Mouse (Mus musculus) MEL (cell line): ENCODE measurements around the gene Hoxb8. TPM values are rescaled to one million over a fixed set of nuclear protein-coding genes. Genes with fewer than 3 reads are reported as not detected.

ENCODE experiments used
- DNase-seq: peaks from one replicate; pipeline ENCODE4 v3.0.0; 2011; ENCODE audit warnings: low read depth, low spot score
- H3K27ac ChIP-seq: 2 replicates; pipeline ENCODE4 v1.5.1; 2012; ENCODE audit warnings: low read depth, mild to moderate bottlenecking, control low read depth, low read length, moderate library complexity; ENCODE audit not compliant: control insufficient read depth
- H3K27me3 ChIP-seq, 2 experiments: fragments of 150-350 bp in 1 of 2; sonication (generic) in 1 of 2; 2 replicates each; pipeline ENCODE4 v1.6.1; 2012; ENCODE audit warnings: low read length in 2 of 2, mild to moderate bottlenecking in 2 of 2, improper control_type of control experiment in 1 of 2, moderate library complexity in 1 of 2; ENCODE audit not compliant: insufficient read depth in 2 of 2, control insufficient read depth in 1 of 2
- H3K36me3 ChIP-seq, 2 experiments: 2 replicates each; pipeline ENCODE4 v1.6.1; 2012 to 2014; ENCODE audit warnings: low read length in 2 of 2, improper control_type of control experiment in 1 of 2, inconsistent platforms in 1 of 2, mild to moderate bottlenecking in 1 of 2; ENCODE audit not compliant: insufficient read depth in 2 of 2, control insufficient read depth in 1 of 2
- H3K4me1 ChIP-seq, 2 experiments: fragments of 150-350 bp in 1 of 2; sonication (generic) in 1 of 2; 2 replicates each; pipeline ENCODE4 v1.6.1; 2012; ENCODE audit warnings: low read length in 2 of 2, improper control_type of control experiment in 1 of 2, mild to moderate bottlenecking in 1 of 2; ENCODE audit not compliant: insufficient read depth in 2 of 2, control insufficient read depth in 1 of 2
- H3K4me3 ChIP-seq, 2 experiments: fragments of 150-350 bp in 1 of 2; sonication (generic) in 1 of 2; 2 replicates each; pipeline ENCODE4 v1.5.1; 2012; ENCODE audit warnings: low read depth in 2 of 2, low read length in 2 of 2, mild to moderate bottlenecking in 2 of 2, moderate library complexity in 2 of 2, control low read depth in 1 of 2, improper control_type of control experiment in 1 of 2; ENCODE audit not compliant: control insufficient read depth in 1 of 2, insufficient read depth in 1 of 2
- H3K79me2 ChIP-seq: 2 replicates; pipeline ENCODE4 v1.6.1; 2012; ENCODE audit warnings: mild to moderate bottlenecking, low read length, moderate library complexity; ENCODE audit not compliant: control insufficient read depth, poor library complexity, insufficient read depth
- H3K9ac ChIP-seq: 2 replicates; pipeline ENCODE4 v1.6.1; 2012; ENCODE audit warnings: low read depth, mild to moderate bottlenecking, control low read depth, low read length, moderate library complexity; ENCODE audit not compliant: control insufficient read depth, poor library complexity, severe bottlenecking
- H3K9me3 ChIP-seq: fragments of 150-350 bp; sonication (generic); replicated peaks from 2 replicates; pipeline ENCODE4 v1.6.1; 2012; ENCODE audit warnings: mild to moderate bottlenecking, low read length, improper control_type of control experiment, moderate library complexity; ENCODE audit not compliant: insufficient read depth
- BHLHE40 ChIP-seq: IDR thresholded peaks from 2 replicates; pipeline ENCODE4 v1.6.1; 2012; ENCODE audit warnings: low read depth, mild to moderate bottlenecking, inconsistent platforms, low read length, improper control_type of control experiment, borderline replicate concordance
- CHD1 ChIP-seq: IDR thresholded peaks from 2 replicates; pipeline ENCODE4 v1.6.1; 2012; ENCODE audit warnings: low read depth, mild to moderate bottlenecking, inconsistent platforms, low read length, improper control_type of control experiment
- CHD2 ChIP-seq: IDR thresholded peaks from 2 replicates; pipeline ENCODE4 v1.6.1; 2011; ENCODE audit warnings: low read length, improper control_type of control experiment
- CTCF ChIP-seq, 3 experiments: IDR thresholded peaks in 2 of 3; conservative IDR thresholded peaks in 1 of 3; 2 replicates each; pipeline ENCODE4 v1.5.1; 2011 to 2012; ENCODE audit warnings: low read length in 3 of 3, low read depth in 2 of 3, mild to moderate bottlenecking in 2 of 3, improper control_type of control experiment in 1 of 3, inconsistent platforms in 1 of 3, mixed read lengths in 1 of 3, moderate library complexity in 1 of 3; ENCODE audit not compliant: control insufficient read depth in 1 of 3, insufficient read depth in 1 of 3, poor library complexity in 1 of 3, severe bottlenecking in 1 of 3
- E2F4 ChIP-seq: IDR thresholded peaks from 2 replicates; pipeline ENCODE4 v1.6.1; 2011; ENCODE audit warnings: low read depth, low read length, improper control_type of control experiment, borderline replicate concordance
- ELF1 ChIP-seq: IDR thresholded peaks from 2 replicates; pipeline ENCODE4 v1.6.1; 2014; ENCODE audit warnings: low read depth, mild to moderate bottlenecking, inconsistent platforms, low read length, improper control_type of control experiment, moderate library complexity
- EP300 ChIP-seq, 2 experiments: IDR thresholded peaks; 2 replicates each; pipeline ENCODE4 v1.6.1; 2011; ENCODE audit warnings: improper control_type of control experiment in 2 of 2, low read length in 2 of 2, low read depth in 1 of 2, mild to moderate bottlenecking in 1 of 2
- ETS1 ChIP-seq: IDR thresholded peaks from 2 replicates; pipeline ENCODE4 v1.6.1; 2012; ENCODE audit warnings: low read depth, mild to moderate bottlenecking, inconsistent platforms, low read length, improper control_type of control experiment, moderate library complexity
- GABPA ChIP-seq: IDR thresholded peaks from 2 replicates; pipeline ENCODE4 v1.6.1; 2012; ENCODE audit warnings: low read depth, mild to moderate bottlenecking, inconsistent platforms, low read length, improper control_type of control experiment, moderate library complexity
- GATA1 ChIP-seq: IDR thresholded peaks from 2 replicates; pipeline ENCODE4 v1.6.1; 2011; ENCODE audit warnings: low read depth, low read length, improper control_type of control experiment
- KAT2A ChIP-seq: conservative IDR thresholded peaks from 2 replicates; pipeline ENCODE4 v1.6.1; 2012; ENCODE audit warnings: low read depth, low read length, improper control_type of control experiment, inconsistent platforms
- MAFK ChIP-seq: IDR thresholded peaks from 2 replicates; pipeline ENCODE4 v1.6.1; 2011; ENCODE audit warnings: low read depth, mild to moderate bottlenecking, low read length, improper control_type of control experiment, borderline replicate concordance
- MAX ChIP-seq: IDR thresholded peaks from 2 replicates; pipeline ENCODE4 v1.6.1; 2011; ENCODE audit warnings: low read length, improper control_type of control experiment
- MEF2A ChIP-seq: IDR thresholded peaks from 2 replicates; pipeline ENCODE4 v1.6.1; 2014; ENCODE audit warnings: low read depth, mild to moderate bottlenecking, inconsistent platforms, low read length, improper control_type of control experiment; ENCODE audit not compliant: poor library complexity, insufficient replicate concordance, severe bottlenecking; ENCODE audit errors: extremely low read depth
- MXI1 ChIP-seq: IDR thresholded peaks from 2 replicates; pipeline ENCODE4 v1.6.1; 2011; ENCODE audit warnings: mild to moderate bottlenecking, low read depth, low read length, improper control_type of control experiment
- MYC ChIP-seq: IDR thresholded peaks from 2 replicates; pipeline ENCODE4 v1.6.1; 2011; ENCODE audit warnings: low read depth, mild to moderate bottlenecking, low read length, improper control_type of control experiment, moderate library complexity
- NELFE ChIP-seq: IDR thresholded peaks from 2 replicates; pipeline ENCODE4 v1.6.1; 2011; ENCODE audit warnings: low read depth, low read length, improper control_type of control experiment
- NRF1 ChIP-seq: IDR thresholded peaks from 2 replicates; pipeline ENCODE4 v1.6.1; 2014; ENCODE audit warnings: low read depth, mild to moderate bottlenecking, inconsistent platforms, low read length, improper control_type of control experiment, moderate library complexity; ENCODE audit not compliant: poor library complexity, insufficient read depth, severe bottlenecking
- POLR2A ChIP-seq, 2 experiments: IDR thresholded peaks; 2 replicates each; pipeline ENCODE4 v1.6.1; 2011 to 2012; ENCODE audit warnings: low read length in 2 of 2, mild to moderate bottlenecking in 2 of 2, control low read depth in 1 of 2, improper control_type of control experiment in 1 of 2, low read depth in 1 of 2, moderate library complexity in 1 of 2; ENCODE audit not compliant: control insufficient read depth in 1 of 2, insufficient read depth in 1 of 2, poor library complexity in 1 of 2
- POLR2AphosphoS5 ChIP-seq: IDR thresholded peaks from 2 replicates; pipeline ENCODE4 v1.6.1; 2012; ENCODE audit warnings: low read depth, borderline replicate concordance, mild to moderate bottlenecking, inconsistent platforms, low read length, moderate library complexity, mixed read lengths
- RCOR1 ChIP-seq: IDR thresholded peaks from 2 replicates; pipeline ENCODE4 v1.6.1; 2012; ENCODE audit warnings: low read depth, mild to moderate bottlenecking, inconsistent platforms, low read length, improper control_type of control experiment
- SMC3 ChIP-seq: IDR thresholded peaks from 2 replicates; pipeline ENCODE4 v1.6.1; 2011; ENCODE audit warnings: low read depth, low read length, improper control_type of control experiment
- TBP ChIP-seq: IDR thresholded peaks from 2 replicates; pipeline ENCODE4 v1.8.0; 2011; ENCODE audit warnings: low read depth, low read length, improper control_type of control experiment
- UBTF ChIP-seq: IDR thresholded peaks from 2 replicates; pipeline ENCODE4 v1.6.1; 2012; ENCODE audit warnings: low read depth, mild to moderate bottlenecking, inconsistent platforms, low read length, improper control_type of control experiment, moderate library complexity, borderline replicate concordance; ENCODE audit not compliant: insufficient read depth
- USF1 ChIP-seq: IDR thresholded peaks from 2 replicates; pipeline ENCODE4 v1.6.1; 2014; ENCODE audit warnings: low read depth, mild to moderate bottlenecking, inconsistent platforms, low read length, improper control_type of control experiment, moderate library complexity
- ZC3H11A ChIP-seq: IDR thresholded peaks from 2 replicates; pipeline ENCODE4 v1.6.1; 2012; ENCODE audit warnings: low read depth, mild to moderate bottlenecking, inconsistent platforms, low read length, improper control_type of control experiment
- ZKSCAN1 ChIP-seq: IDR thresholded peaks from 2 replicates; pipeline ENCODE4 v1.6.1; 2012; ENCODE audit warnings: low read depth, mild to moderate bottlenecking, inconsistent platforms, low read length, improper control_type of control experiment, moderate library complexity
- ZMIZ1 ChIP-seq: IDR thresholded peaks from 2 replicates; pipeline ENCODE4 v1.6.1; 2012; ENCODE audit warnings: low read depth, mild to moderate bottlenecking, inconsistent platforms, low read length, improper control_type of control experiment, moderate library complexity
- ZNF384 ChIP-seq: IDR thresholded peaks from 2 replicates; pipeline ENCODE4 v1.6.1; 2012; ENCODE audit warnings: low read depth, mild to moderate bottlenecking, inconsistent platforms, low read length, improper control_type of control experiment
- polyA plus RNA-seq, 2 experiments: library from polyadenylated mRNA; stranded (reverse) in 1 of 2; unstranded in 1 of 2; fragments of >175 nt in 1 of 2; fragments of >200 nt in 1 of 2; gene quantifications; 2 replicates each; pipeline versions ENCODE4 v1.2.1 to v1.2.4; 2012; ENCODE audit warnings: low replicate concordance in 2 of 2, low read depth in 1 of 2; ENCODE audit not compliant: insufficient read length in 2 of 2, insufficient read depth in 1 of 2, missing spikeins in 1 of 2
- total RNA-seq: library from RNA; depleted of rRNA; stranded (reverse); fragments of 300-350 nt; gene quantifications from 2 replicates; pipeline ENCODE4 v1.2.3, GENCODE M21; 2012

Hoxb8 gene
- total and polyA plus RNA-seq, 3 experiments = not detected

GRCm38 (mm10) chr11:96298895-96299667, 17.4 kb downstream of the Hoxb8 start:
- no peak for DNase-seq
- no peak overlapping the region for H3K27ac ChIP-seq
- no peak overlapping the region for H3K4me3 ChIP-seq
- no peaks in the 10 kb centered on the region for H3K79me2 ChIP-seq
- no peaks in the 10 kb centered on the region for H3K9me3 ChIP-seq
- no peaks in the 10 kb centered on the region for H3K36me3 ChIP-seq
- TF ChIP-seq RCOR1 (no peak), CTCF (IDR thresholded peaks at IDR 0.05 in 2 of 3, conservative IDR thresholded peaks at IDR 0.05 in 1 of 3; ENCODE audit: control insufficient read depth in 1 of 3, insufficient read depth in 1 of 3, low read depth in 2 of 3, low read length in 3 of 3, poor library complexity in 1 of 3, severe bottlenecking in 1 of 3) (no peak), POLR2A (IDR thresholded peaks at IDR 0.05; ENCODE audit: control insufficient read depth in 1 of 2, insufficient read depth in 1 of 2, low read depth in 1 of 2, low read length in 2 of 2, poor library complexity in 1 of 2) (no peak), NRF1 (no peak), POLR2AphosphoS5 (no peak), GABPA (no peak), MEF2A (no peak), CHD1 (no peak), MXI1 (no peak), SMC3 (no peak), EP300 (IDR thresholded peaks at IDR 0.05; ENCODE audit: low read depth in 1 of 2, low read length in 2 of 2) (no peak), BHLHE40 (no peak), KAT2A (no peak), UBTF (no peak), ZKSCAN1 (no peak), CHD2 (no peak), ZMIZ1 (no peak), MAX (no peak), GATA1 (no peak), E2F4 (no peak)
- no peak overlapping the region for H3K9ac ChIP-seq
- H3K27me3 ChIP-seq = peaks cover 13 to 17% of the 10 kb centered on the region in 2 experiments
- H3K4me1 ChIP-seq = 0 out of 4 replicates have a peak, but pooled peaks cover 0 to 4% of the 10 kb centered on the region in 2 experiments

- Histone ChIP-seq H3K36me3 (no peaks in the 10 kb centered on the region), H3K4me3 (no peak overlapping the region), H3K4me1 (0 out of 4 replicates have a peak, but pooled peaks cover 0 to 3% of the 10 kb centered on the region in 2 experiments), H3K79me2 (no peaks in the 10 kb centered on the region), H3K9me3 (no peaks in the 10 kb centered on the region), H3K9ac (no peak overlapping the region), H3K27ac (no peak overlapping the region), H3K27me3 (peaks cover 13 to 17% of the 10 kb centered on the region in 2 experiments)
- no peak for DNase-seq
- TF ChIP-seq E2F4 (no peak), NELFE (no peak), CHD2 (no peak), POLR2A (IDR thresholded peaks at IDR 0.05; ENCODE audit: control insufficient read depth in 1 of 2, insufficient read depth in 1 of 2, low read depth in 1 of 2, low read length in 2 of 2, poor library complexity in 1 of 2) (no peak), ZC3H11A (no peak), GATA1 (no peak), MYC (no peak), MAFK (no peak), ELF1 (no peak), BHLHE40 (no peak), ETS1 (no peak), GABPA (no peak), TBP (no peak), ZNF384 (no peak), USF1 (no peak)
Measured at GRCm38 (mm10) chr11:96299781-96300180, 18.1 kb downstream of the Hoxb8 start.
